Mouse (Mus musculus) left cerebral cortex, postnatal 36 days (tissue): ENCODE results near the gene 1110012L19Rik. TPM values are rescaled to one million over a fixed set of nuclear protein-coding genes. Genes with fewer than 3 reads are reported as not detected.
"Not testable (repeated sequence)": the region's sequence is repeated elsewhere in the genome, so short reads cannot be mapped to it uniquely, and the experiment has no call there.

Experiments used
- DNase-seq, 2 experiments: peaks; one replicate each; pipeline ENCODE4 v3.0.0; 2021 to 2022; ENCODE audit warnings: low spot score in 2 of 2, mixed read lengths in 1 of 2
- intact Hi-C: fragments of 180-260 bp; cut with DNase I; formaldehyde crosslinking; loops from one replicate; pipeline ENCODE4 v1.15.1; 2025
- total RNA-seq, 2 experiments: library from RNA; stranded (reverse); gene quantifications; 2 replicates each; pipeline ENCODE4 v1.2.3; 2021

The 1110012L19Rik gene
- 10 to 100 TPM; 12.3 to 12.5 TPM for total RNA-seq

DNA sequence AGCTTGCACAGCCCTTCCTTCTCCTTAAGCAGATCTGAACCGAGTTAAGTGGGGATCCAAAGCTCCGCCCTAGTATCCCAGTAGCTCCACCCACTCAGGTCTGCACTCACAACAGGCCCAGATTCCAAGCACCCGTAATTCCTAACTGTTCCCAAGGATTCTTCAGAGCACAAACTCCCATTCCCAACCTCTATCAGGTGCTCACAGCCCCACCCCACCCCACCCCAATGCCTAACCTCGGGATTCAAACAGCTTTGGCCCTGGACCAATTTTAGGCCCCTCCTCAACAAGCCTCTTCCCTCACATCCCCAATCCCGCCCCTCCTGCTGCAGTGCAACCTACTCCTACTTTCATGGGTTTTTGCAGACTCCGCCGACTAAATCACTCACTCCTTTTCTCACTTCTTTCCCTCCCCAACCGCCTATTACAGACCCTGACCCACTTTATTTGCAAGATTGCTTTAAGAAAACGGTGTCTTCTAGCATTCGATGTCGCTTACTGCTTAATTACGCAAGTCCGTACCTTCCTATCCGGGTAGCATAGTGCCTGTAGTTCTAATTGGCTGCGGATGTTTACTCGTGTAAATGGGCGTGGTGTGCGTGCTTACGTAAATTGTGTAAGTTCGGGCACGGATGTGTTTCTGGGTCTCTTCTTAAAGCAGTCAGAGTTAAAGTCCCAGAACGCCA lies at the start of gene 1110012L19Rik:
TSS of gene 1110012L19Rik (plus strand) at position 602 of the 686 bp plus-strand sequence.
- DNase-seq: peak; percentile 73 to 74
- intact Hi-C loops: loop anchor here (1.0 kb wide), 1 partner anchor 92 kb away; the partner anchor contains the start of gene Tmem185a

DNA sequence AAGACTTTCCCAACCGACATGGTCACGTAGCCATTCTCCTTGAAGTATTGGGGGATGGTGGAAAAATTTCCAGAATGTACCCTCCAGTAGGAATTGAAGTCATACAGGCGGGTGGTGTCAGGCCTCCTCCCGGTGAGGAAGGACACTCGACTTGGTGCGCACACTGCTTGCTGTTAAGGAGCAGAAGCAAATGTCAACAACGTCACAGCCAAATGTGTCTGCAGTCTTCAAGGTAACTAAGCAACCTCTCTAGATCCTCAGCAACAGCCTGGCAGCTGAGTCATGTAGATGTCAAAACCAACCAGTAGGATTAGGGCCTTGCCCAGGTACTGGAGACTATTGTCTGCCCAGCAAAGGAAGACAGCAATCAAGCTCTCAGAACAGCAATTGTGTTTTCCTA lies 22.7 kb upstream of the 1110012L19Rik start:
- DNase-seq: peak in 1 of 2 experiments; percentile 5
- intact Hi-C loops: loop anchor here (10.0 kb wide), 1 partner anchor 202 kb away; no protein-coding TSS in a partner anchor

DNA sequence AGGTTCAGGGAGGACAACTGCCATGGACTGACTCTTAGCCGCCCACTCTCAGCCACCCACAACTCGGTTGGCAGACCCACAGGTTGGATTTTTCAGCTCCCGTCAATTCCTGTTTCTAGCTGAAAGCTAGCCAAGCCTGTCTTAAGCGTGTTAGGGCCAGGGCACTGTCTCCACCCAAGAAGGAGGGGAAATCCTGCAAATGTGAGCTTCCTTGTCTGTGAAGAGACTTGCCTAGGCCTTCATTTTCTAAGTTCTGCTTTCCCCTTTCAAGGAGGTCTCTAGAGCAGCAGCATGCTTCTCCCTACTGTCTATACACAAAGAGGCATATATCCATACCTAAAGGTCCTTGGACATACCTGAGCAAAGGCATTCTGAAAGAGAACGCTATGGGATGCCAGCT lies 22.2 kb upstream of the 1110012L19Rik start:
- peak; percentile 16 to 37 for DNase-seq
- intact Hi-C loops: loop anchor here (10.0 kb wide), 1 partner anchor 201 kb away; no protein-coding TSS in a partner anchor

GRCm38 (mm10) chrX:70364202-70364601 lies 21.5 kb upstream of the 1110012L19Rik start:
- intact Hi-C loops: loop anchor here (10.0 kb wide), 1 partner anchor 201 kb away; no protein-coding TSS in a partner anchor
- DNase-seq: no peak

- peak; percentile 78 to 85 for DNase-seq
- intact Hi-C loops: loop anchor here (10.0 kb wide), 1 partner anchor 200 kb away; no protein-coding TSS in a partner anchor
These were observed 20.7 kb upstream of the 1110012L19Rik start, which contains the start of gene Ids for GRCm38 (mm10) chrX:70364661-70365613. Gene Ids, minus strand, starts transcription at chrX:70365084.

- intact Hi-C loops: loop anchor here (10.0 kb wide), 1 partner anchor 195 kb away; no protein-coding TSS in a partner anchor
- DNase-seq: not testable (repeated sequence)
These were observed 15.9 kb upstream of the 1110012L19Rik start for GRCm38 (mm10) chrX:70369758-70370157.

DNA sequence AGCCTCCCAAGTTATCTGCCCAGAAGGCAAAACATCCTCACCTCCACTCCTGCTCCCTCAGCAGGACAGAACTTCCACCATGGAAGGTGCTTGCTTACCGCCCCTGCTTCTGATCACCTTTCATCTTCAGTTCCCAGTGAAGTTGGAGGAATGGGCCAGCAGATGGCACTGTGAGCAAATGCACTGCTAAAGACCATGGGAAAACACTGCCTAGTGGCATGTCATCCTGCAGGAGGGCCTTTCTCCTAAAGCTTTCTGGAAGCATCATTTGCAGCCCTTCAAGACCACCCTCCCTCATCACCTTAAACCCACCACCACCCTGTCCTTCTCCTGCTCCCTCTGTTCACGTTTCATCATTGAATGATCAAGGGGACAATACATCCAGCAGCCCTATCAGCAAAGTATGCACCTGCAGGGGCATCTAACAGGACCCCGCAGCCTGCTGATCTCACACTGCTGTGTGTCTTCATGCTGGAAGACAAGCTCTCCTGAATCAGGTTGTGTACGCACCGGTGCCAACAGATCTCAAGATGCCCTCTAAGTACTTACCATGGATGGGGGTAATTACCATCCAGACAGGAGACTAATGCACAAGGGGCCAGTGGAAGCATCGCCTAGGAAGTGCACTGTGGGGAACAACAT lies 11.1 kb upstream of the 1110012L19Rik start:
- DNase-seq, intact Hi-C loops: not testable (repeated sequence)

DNA sequence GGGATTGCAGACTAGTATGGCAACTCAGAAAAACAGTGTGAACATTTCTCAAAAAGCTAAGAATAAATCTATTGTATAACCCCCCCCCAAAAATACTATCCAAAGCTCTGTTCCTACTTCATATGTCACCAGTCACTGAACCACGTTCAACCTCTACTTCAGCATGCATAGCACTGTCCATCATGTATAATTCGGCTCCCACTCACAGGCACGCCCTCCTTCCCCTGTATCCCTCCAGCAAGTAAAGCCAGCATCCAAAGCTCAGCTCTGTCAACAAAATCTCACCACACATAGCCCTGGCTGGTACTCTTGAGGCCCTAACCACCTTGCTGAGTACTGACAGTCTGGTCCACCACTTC lies 781 bp upstream of the 1110012L19Rik start:
- no peak for DNase-seq
- intact Hi-C loops: loop anchor here (1.0 to 5.0 kb wide), 2 partner anchors 92 to 182 kb away; partner anchors contain the start of gene Tmem185a

DNA sequence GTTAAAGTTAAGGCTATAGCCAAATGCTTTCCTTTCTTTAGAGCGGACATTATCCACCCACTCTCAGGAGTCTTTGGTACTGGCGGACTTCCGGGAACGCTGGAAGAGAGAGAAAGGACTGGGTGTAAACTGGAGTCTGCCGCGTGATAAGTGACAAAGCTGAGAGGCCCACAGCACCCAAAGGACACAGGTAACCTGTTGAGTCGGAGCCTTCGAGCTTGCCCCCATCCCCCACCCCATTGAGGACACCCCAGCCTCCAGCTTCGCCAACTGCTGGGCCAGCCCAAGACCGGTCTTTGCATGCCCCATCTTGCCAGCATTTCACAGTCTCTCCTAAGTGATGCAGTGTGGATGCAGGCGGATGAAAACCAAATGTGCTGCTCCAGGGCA lies 280 bp downstream of the 1110012L19Rik start:
- no peak for DNase-seq
- intact Hi-C loops: loop anchor here (1.0 kb wide), 1 partner anchor 91 kb away; the partner anchor contains the start of gene Tmem185a

GRCm38 (mm10) chrX:70392636-70393035 lies 7.0 kb downstream of the 1110012L19Rik start:
- intact Hi-C loops, DNase-seq: not testable (repeated sequence)

DNA sequence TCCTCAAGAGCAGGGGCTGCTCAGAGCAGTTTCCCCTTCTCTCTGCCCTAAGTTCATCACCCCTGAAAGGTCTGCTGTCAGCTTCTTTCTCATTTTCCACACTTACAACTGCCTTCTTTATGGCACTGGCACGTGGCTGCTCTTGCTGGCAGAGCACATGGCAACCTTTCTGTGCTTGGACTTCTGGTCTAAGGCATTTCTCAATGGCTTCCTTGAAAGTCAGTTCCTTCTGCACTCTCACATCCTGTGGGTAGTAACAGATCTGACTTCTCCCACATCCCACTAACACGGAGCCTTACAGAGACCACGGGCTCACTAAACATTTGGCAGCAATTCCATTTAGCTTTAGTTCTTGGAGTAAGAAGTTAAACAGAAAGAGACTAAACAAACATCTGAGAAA lies 39.8 kb downstream of the 1110012L19Rik start:
- intact Hi-C loops, DNase-seq: not testable (repeated sequence)

Other genes starting within 250 kb of the 1110012L19Rik start
- 100 to 1,000 TPM; 338 to 341 TPM for gene Ids, start 20.8 kb upstream of the 1110012L19Rik start, total RNA-seq
- 10 to 100 TPM; 42.7 to 53.1 TPM for gene Tmem185a, start 91.3 kb downstream of the 1110012L19Rik start, total RNA-seq